Mouse (Mus musculus) C2C12 (cell line): ENCODE measurements around the gene Arf3. TPM values are rescaled to one million over a fixed set of nuclear protein-coding genes. Genes with fewer than 3 reads are reported as not detected.

Experiments used
- H3K27me3 ChIP-seq: one replicate; pipeline ENCODE4 v1.6.1; 2011; ENCODE audit not compliant: control insufficient read depth, insufficient read depth, insufficient read length
- H3K36me3 ChIP-seq: one replicate; pipeline ENCODE4 v1.6.1; 2011; ENCODE audit not compliant: control insufficient read depth, insufficient read depth
- H3K4me3 ChIP-seq: one replicate; pipeline ENCODE4 v1.5.1; 2011; ENCODE audit warnings: mild to moderate bottlenecking, control low read depth; ENCODE audit not compliant: poor library complexity, insufficient read depth, severe bottlenecking
- H3K79me2 ChIP-seq: one replicate; pipeline ENCODE4 v1.6.1; 2011; ENCODE audit not compliant: control insufficient read depth, insufficient read depth
- H3K79me3 ChIP-seq: one replicate; pipeline ENCODE4 v1.6.1; 2011; ENCODE audit warnings: low read depth, control low read depth
- H3ac ChIP-seq: one replicate; pipeline ENCODE3; 2011; ENCODE audit warnings: low read depth; ENCODE audit not compliant: control insufficient read depth, insufficient read length
- CEBPB ChIP-seq: IDR thresholded peaks from one replicate; pipeline ENCODE4 v1.6.1; 2011; ENCODE audit warnings: low read depth, mild to moderate bottlenecking, control low read depth, moderate library complexity
- CTCF ChIP-seq: IDR thresholded peaks from one replicate; pipeline ENCODE4 v1.5.1; 2011; ENCODE audit not compliant: control insufficient read depth, insufficient read depth, insufficient read length
- FOSL1 ChIP-seq: IDR thresholded peaks from one replicate; pipeline ENCODE4 v1.8.0; 2011; ENCODE audit warnings: mild to moderate bottlenecking, low read length; ENCODE audit not compliant: poor library complexity, insufficient read depth, severe bottlenecking
- MAX ChIP-seq: IDR thresholded peaks from one replicate; pipeline ENCODE4 v1.6.1; 2011; ENCODE audit warnings: mild to moderate bottlenecking, control low read depth
- MYOD1 ChIP-seq: IDR thresholded peaks from one replicate; pipeline ENCODE4 v1.6.1; 2011; ENCODE audit warnings: low read depth; ENCODE audit not compliant: control insufficient read depth, insufficient read length
- MYOG ChIP-seq: IDR thresholded peaks from one replicate; pipeline ENCODE4 v1.6.1; 2011; ENCODE audit not compliant: control insufficient read depth, insufficient read length; ENCODE audit errors: extremely low read depth
- USF1 ChIP-seq: IDR thresholded peaks from one replicate; pipeline ENCODE4 v1.6.1; 2011; ENCODE audit warnings: low read depth, mild to moderate bottlenecking, control low read depth, moderate library complexity
- polyA plus RNA-seq: library from polyadenylated mRNA; unstranded; fragments of >200 nt; fragmentation: generic; extraction: Trizol; gene quantifications from one replicate; pipeline ENCODE4 v1.2.1, GENCODE M21; 2012; ENCODE audit warnings: missing spikeins

Gene Arf3
- polyA plus RNA-seq, 1 experiment: 126 TPM

- Histone ChIP-seq H3K79me2 (no peaks in the 10 kb centered on the region), H3K27me3 (no peaks in the 10 kb centered on the region), H3K4me3 (no peak overlapping the region)
Measured at GRCm38 (mm10) chr15:98806809-98807770, 44.1 kb upstream of the Arf3 start.

GRCm38 (mm10) chr15:98806071-98806808, 43.2 kb upstream of the Arf3 start:
- Histone ChIP-seq H3K79me3 (no peaks in the 10 kb centered on the region), H3K36me3 (peaks cover 8% of the 10 kb centered on the region), H3ac (no peak overlapping the region), H3K4me3 (no peak overlapping the region), H3K79me2 (no peaks in the 10 kb centered on the region), H3K27me3 (no peaks in the 10 kb centered on the region)
- TF ChIP-seq CTCF: no peak
- no peak for TF ChIP-seq FOSL1
- TF ChIP-seq MYOD1: no peak
- no peak for TF ChIP-seq MAX

More at GRCm38 (mm10) chr15:98806809-98807770, 44.1 kb upstream of the Arf3 start:
- H3K36me3 ChIP-seq: peaks cover 14% of the 10 kb centered on the region
- H3K79me3 ChIP-seq: no peaks in the 10 kb centered on the region
- H3ac ChIP-seq: no peak overlapping the region
- TF ChIP-seq MAX (no peak), CTCF (no peak), CEBPB (no peak), USF1 (no peak), FOSL1 (no peak), MYOG (no peak), MYOD1 (no peak)

- Histone ChIP-seq H3K4me3 (no peak overlapping the region), H3ac (peak overlapping the region; percentile 37), H3K79me3 (no peaks in the 10 kb centered on the region), H3K36me3 (peaks cover under 1% of the 10 kb centered on the region), H3K27me3 (peaks cover 6% of the 10 kb centered on the region), H3K79me2 (no peaks in the 10 kb centered on the region)
- TF ChIP-seq MYOG: no peak
- TF ChIP-seq CTCF: peak; percentile 73
Measured at GRCm38 (mm10) chr15:98805324-98806040, 42.5 kb upstream of the Arf3 start.

GRCm38 (mm10) chr15:98804054-98804453, 41.0 kb upstream of the Arf3 start:
- peak overlapping the region; percentile 22 for H3ac ChIP-seq
- peak; percentile 96 for TF ChIP-seq CTCF
- no peak for TF ChIP-seq CEBPB
- H3K79me3 ChIP-seq: no peaks in the 10 kb centered on the region
- no peaks in the 10 kb centered on the region for H3K79me2 ChIP-seq
- no peak overlapping the region for H3K4me3 ChIP-seq
- no peaks in the 10 kb centered on the region for H3K36me3 ChIP-seq
- H3K27me3 ChIP-seq: peaks cover 7% of the 10 kb centered on the region

- no peaks in the 10 kb centered on the region for H3K79me2 ChIP-seq
- no peak for TF ChIP-seq FOSL1
- no peak for TF ChIP-seq USF1
- no peak for TF ChIP-seq MYOG
- no peak for TF ChIP-seq MYOD1
- no peak for TF ChIP-seq CEBPB
- no peak for TF ChIP-seq MAX
- no peak overlapping the region for H3ac ChIP-seq
- H3K27me3 ChIP-seq: peaks cover 9% of the 10 kb centered on the region
- no peak overlapping the region for H3K4me3 ChIP-seq
- no peaks in the 10 kb centered on the region for H3K36me3 ChIP-seq
- no peaks in the 10 kb centered on the region for H3K79me3 ChIP-seq
Measured at GRCm38 (mm10) chr15:98802926-98803325, 39.9 kb upstream of the Arf3 start.
